Mouse (Mus musculus): ENCODE data around the gene Pde4d.

Pde4d gene

GRCm38 (mm10) chr13:109651790-109652605, 1202.2 kb downstream of the Pde4d start:
- no peak for DNase-seq (ENCODE audit: low spot score in 2 of 2)

- DNase-seq (ENCODE audit: low spot score in 2 of 2), result peak in 1 of 2 experiments; percentile 28
Observed at GRCm38 (mm10) chr13:109652631-109653030, 1202.9 kb downstream of the Pde4d start.

DNA sequence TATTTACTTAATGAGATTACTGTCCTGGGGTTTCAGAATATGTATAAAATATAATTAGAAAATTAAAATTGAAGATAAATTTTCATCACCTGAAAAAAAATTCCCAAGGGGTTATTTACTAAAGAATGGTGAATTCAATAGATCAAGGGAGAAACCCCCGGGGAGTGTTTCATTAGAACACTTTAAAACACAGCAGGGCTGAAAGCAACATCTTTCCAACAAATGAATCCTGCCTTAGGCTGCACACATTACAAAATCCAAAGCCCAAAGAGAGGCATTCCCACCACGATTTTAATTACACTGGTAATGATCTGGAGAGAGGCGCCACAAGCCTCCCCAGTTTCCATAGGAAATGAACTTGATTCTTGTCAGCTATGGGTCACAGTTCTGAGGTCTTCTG, 1205.6 kb downstream of the Pde4d start:
- no peak for DNase-seq (ENCODE audit: low spot score in 2 of 2)

DNA sequence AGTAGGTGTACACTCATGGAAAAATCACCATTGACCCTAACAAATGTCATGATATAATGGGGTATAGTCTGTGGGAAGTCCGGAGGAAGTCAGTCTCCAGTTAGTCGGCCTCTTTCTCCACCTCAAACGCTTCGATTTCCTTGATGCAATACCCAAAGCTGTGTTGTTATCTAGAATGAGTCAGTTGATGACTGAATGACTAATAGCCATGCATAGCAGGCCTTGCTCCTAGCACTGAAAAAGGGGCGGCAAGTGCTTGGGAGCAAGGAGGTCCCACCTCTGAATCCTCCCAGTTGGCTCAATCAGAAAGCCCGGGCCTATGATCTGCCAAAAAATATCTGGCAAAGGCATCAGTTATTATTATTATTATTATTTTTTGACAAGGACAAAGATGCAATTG, 1209.4 kb downstream of the Pde4d start:
- DNase-seq (ENCODE audit: low spot score in 2 of 2), result no peak

GRCm38 (mm10) chr13:109661345-109661744, 1211.6 kb downstream of the Pde4d start:
- no peak for DNase-seq (ENCODE audit: low spot score in 2 of 2)

- no peak for DNase-seq (ENCODE audit: low spot score in 2 of 2)
Observed at GRCm38 (mm10) chr13:109662099-109662498, 1212.4 kb downstream of the Pde4d start.

GRCm38 (mm10) chr13:109662731-109663130, 1213.0 kb downstream of the Pde4d start:
- no peak for DNase-seq (ENCODE audit: low spot score in 2 of 2)

DNA sequence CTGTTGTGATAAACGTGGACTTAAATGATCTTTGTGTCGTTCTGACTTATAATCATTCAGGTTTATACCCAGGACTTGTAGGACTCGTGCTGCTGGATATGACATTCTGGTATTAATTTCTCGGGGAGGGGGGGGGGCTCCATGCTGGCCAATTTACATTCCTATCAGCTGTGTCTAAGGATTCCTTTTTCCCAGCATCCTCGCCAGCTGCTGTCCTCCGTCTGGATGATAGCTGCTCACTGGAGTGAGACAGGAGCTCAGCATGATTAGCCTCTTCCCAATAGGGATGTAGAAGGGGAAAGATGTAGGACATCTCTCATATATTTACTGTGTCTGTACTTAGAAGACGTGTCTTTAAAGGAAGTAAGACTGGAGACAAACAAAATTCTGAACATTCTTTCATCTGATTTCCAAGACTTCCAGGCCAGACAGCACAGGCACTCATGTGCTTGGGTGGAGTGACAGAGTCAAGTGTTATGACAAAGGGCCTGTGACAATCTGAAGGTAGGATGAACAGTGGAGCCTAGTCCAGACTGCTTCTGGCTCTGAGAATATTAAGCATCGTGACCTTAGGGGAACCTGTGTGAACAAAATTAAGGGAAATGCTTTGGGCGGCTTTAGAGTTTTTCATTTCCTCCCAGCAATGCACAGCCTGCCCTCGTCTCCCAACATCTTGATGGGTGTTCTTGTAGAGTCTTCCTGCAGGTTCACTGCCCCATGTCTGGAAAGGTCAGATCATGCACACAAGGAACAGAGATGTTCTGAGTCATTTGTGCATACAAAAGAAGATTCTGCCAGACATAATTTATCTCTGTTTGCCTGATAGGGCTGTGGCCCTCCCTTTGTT, 1215.4 kb downstream of the Pde4d start:
- no peak for DNase-seq (ENCODE audit: low spot score in 2 of 2)

DNA sequence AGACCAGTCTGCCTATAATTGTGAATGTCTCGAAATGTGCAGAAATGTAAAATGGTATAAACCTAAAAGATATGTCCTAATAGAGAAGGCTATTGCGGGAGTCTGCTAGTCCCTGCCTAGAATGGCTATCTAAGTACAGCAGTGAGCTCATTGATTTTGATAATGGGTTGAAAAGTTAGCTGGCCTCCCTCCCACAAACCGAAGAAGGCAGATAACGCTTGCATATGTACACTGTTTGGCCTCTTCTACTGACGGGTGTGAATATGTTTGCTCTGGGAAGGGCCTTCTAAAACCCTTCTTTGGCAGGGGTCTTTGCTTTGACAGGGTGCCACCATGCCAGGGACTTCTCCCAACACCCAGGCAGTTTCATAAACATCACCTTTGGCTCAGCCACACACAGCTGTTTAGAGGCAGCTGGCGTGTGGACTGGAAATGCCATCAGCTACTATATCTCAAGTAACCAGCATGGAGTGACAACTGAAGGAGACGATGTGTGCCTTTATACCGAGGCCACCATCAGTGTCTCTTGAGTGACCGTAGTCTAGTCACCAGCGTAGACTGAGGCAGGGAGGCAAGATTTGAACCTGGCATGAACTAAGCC, 1216.2 kb downstream of the Pde4d start:
- no peak for DNase-seq (ENCODE audit: low spot score in 2 of 2)

DNA sequence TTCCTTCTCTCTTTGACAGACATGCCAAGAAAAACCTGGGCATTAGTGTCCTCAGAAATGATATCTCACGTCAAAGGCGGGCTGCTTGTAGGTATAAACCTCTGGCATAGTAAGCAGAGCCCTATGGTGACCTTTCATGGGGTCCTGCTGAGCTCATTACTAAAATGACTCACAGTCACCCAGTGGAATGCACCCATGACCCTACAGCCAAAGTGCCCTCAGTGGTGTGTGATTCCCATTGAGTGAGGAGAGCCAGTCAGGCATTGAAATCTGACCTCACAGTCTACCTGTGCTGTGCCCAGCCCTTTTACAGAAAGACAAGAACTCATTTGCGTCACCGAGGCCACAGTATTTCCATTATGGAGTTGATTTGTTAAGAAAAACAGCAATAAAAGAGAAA, 1220.2 kb downstream of the Pde4d start:
- no peak for DNase-seq (ENCODE audit: low spot score in 2 of 2)

GRCm38 (mm10) chr13:109671589-109672347, 1222.0 kb downstream of the Pde4d start:
- no peak for DNase-seq (ENCODE audit: low spot score in 2 of 2)

GRCm38 (mm10) chr13:109677047-109677446, 1227.3 kb downstream of the Pde4d start:
- no peak for DNase-seq (ENCODE audit: low spot score in 2 of 2)

GRCm38 (mm10) chr13:109677617-109678016, 1227.9 kb downstream of the Pde4d start:
- no peak for DNase-seq (ENCODE audit: low spot score in 2 of 2)

DNA sequence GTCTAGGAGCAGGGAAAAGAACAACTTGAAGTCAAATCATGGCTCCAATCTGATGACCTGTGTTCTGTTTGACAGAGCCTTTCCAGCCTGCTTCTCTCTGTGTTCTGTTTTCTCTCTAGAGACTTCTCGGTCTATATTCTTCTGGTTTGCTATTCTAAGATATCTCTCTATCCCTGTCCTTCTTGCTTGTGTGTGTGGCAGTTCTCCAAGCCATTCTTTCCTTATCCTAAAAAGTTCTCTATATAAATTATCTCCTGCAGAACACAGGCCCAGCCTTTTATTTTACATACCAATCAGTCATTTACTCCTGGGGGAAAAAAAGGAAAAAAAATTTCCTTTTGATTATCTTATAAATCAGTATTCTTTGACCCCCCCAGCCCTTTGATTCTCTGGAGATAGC, 1229.2 kb downstream of the Pde4d start:
- no peak for DNase-seq (ENCODE audit: low spot score in 2 of 2)

- no peak for DNase-seq (ENCODE audit: low spot score in 2 of 2)
Observed at GRCm38 (mm10) chr13:109680229-109680628, 1230.5 kb downstream of the Pde4d start.

DNA sequence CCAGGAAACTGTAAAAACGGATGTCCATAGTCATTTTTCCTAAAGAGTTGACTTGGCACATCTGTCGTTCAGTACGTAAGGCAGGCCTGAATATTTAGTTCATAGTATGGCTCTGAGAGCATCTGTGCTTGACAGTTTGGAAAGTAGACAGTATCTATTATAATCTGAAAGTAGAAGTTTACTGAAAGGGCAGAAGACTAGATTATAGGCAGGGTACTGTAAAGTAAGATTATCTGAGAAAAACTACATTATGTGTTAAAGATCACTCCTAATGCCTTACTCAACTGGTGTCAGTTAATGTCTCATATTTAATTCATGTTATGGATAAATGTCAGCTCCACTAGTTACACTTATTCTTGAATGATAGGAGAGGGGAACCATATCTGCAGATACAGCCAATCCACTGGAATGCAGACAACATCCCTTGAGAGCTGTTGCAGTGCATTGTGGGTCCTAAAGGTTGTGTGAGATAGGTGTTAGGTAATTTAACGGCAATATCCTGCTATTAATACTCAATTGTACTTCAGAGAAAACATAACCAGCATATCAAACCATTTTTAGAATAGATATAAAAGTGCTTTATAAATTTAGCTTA, 1232.0 kb downstream of the Pde4d start:
- no peak for DNase-seq (ENCODE audit: low spot score in 2 of 2)

GRCm38 (mm10) chr13:109683001-109683400, 1233.3 kb downstream of the Pde4d start:
- no peak for DNase-seq (ENCODE audit: low spot score in 2 of 2)

DNA sequence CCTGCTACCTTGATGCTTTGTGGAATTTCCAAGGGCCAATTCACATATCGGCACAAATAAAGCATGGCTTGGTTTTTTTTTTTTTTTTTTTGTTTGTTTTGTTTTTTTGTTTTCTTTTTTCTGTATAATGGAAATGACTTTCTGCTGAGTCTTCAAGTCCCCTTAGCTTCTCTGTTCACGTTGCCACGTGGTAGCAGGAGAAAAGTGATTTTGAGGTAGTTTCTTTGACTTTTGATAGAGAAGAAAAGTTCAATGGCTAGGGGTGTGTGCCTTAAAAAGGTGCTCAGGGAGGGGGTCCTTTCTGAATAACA, 1235.2 kb downstream of the Pde4d start:
- no peak for DNase-seq (ENCODE audit: low spot score in 2 of 2)

- peak; percentile 42 to 49 for DNase-seq (ENCODE audit: low spot score in 2 of 2)
Observed at GRCm38 (mm10) chr13:109685296-109686115, 1235.8 kb downstream of the Pde4d start.

DNA sequence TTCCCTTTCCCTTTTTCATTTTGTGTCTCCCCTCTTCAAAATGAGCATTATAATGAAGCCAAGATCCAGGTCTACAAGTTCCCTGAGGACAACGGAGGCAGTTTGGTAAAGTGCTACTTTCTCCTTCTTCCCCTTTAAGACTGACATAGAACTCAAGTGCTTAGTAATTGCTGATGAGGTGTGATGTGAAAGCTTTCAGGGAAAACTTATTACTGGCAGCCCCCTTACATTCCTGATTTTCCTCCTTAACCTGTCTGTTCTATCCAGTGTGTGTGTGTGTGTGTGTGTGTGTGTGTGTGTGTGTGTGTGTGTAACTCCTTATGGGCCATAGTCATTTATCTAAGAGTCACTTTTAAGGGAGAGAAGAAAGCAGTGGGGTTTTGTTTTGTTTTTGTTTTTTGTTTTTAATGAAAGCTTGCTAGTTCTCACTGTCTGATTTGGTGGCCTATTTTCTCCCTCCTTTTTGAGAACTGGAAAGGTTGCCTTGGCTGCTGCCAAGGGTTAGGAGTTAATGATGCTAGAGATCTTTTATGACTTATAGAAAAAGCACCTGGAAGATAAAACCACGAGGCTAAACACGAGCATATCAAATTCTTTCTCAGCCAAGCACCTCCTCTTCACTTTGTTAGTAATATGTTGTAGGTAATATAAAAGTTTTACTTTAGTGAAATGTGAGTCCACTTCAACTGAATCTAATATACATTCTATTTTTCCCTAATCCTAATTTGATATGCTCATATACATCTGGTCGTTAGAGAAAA, 1236.5 kb downstream of the Pde4d start:
- no peak for DNase-seq (ENCODE audit: low spot score in 2 of 2)
